Mouse (Mus musculus) 3134 (cell line): ENCODE results near the gene Zfp791.
"Not testable (repeated sequence)": the region's sequence is repeated elsewhere in the genome, so short reads cannot be mapped to it uniquely, and the experiment has no call there.

Experiments
- DNase-seq: peaks from one replicate; pipeline ENCODE4 v3.0.0-alpha.2; 2011; ENCODE audit warnings: low spot score; ENCODE audit not compliant: insufficient read length; ENCODE audit errors: extremely low read depth

Zfp791 gene

GRCm38 (mm10) chr8:85122995-85123394 lies at the start of gene Zfp791:
Gene Zfp791, minus strand, starts transcription at chr8:85123095.
- DNase-seq = no peak

DNA sequence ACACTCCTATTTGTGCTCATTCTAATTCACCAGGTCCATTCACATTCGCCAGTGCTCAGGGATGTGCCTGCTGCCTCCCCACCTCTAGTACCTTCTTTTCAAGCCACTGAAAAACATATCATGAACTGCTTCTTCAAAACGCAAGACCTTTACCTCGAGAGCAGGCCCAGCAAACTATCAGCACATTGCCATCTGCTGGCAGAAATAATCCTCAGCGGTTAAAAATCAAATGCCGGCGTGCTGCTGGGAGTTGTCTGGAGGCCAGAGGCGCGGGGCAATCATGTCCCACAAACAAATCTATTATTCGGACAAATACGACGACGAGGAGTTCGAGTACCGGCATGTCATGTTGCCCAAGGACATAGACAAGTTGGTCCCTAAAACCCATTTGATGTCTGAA lies 48.4 kb upstream of the Zfp791 start:
- DNase-seq = peak; percentile 19

DNA sequence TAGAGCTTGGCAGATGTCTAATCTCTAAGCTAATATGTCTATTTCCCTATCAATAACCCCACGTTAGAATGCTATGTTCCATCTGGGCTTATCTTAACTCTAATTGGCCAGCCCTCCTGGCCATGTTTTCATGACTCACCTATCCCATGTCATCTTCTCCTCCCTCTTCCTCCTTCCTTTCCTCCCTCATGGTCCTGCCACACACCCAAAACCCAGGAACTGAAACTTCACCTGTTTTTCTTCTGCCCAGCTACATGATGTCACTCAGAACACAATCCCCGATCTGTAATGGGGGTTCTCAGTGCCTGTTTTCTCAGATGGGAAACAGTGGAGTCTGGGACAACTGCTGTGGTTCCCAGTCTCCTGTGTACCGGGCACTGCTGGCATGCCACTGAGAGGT lies 28.7 kb upstream of the Zfp791 start, which contains the start of gene Cks1brt:
TSS of gene Cks1brt (plus strand) at position 301 of the 400 bp plus-strand sequence.
- no peak for DNase-seq

GRCm38 (mm10) chr8:85142516-85142915 lies 19.6 kb upstream of the Zfp791 start:
- no peak for DNase-seq

- DNase-seq = not testable (repeated sequence)
Measured at GRCm38 (mm10) chr8:85135690-85136089, 12.8 kb upstream of the Zfp791 start.

- peak; percentile 35 for DNase-seq
Measured at GRCm38 (mm10) chr8:85132335-85132734, 9.4 kb upstream of the Zfp791 start.

- no peak for DNase-seq
Measured at GRCm38 (mm10) chr8:85123691-85124090, 796 bp upstream of the Zfp791 start.

- DNase-seq = not testable (repeated sequence)
Measured at GRCm38 (mm10) chr8:85120251-85120650, 2.6 kb downstream of the Zfp791 start.

DNA sequence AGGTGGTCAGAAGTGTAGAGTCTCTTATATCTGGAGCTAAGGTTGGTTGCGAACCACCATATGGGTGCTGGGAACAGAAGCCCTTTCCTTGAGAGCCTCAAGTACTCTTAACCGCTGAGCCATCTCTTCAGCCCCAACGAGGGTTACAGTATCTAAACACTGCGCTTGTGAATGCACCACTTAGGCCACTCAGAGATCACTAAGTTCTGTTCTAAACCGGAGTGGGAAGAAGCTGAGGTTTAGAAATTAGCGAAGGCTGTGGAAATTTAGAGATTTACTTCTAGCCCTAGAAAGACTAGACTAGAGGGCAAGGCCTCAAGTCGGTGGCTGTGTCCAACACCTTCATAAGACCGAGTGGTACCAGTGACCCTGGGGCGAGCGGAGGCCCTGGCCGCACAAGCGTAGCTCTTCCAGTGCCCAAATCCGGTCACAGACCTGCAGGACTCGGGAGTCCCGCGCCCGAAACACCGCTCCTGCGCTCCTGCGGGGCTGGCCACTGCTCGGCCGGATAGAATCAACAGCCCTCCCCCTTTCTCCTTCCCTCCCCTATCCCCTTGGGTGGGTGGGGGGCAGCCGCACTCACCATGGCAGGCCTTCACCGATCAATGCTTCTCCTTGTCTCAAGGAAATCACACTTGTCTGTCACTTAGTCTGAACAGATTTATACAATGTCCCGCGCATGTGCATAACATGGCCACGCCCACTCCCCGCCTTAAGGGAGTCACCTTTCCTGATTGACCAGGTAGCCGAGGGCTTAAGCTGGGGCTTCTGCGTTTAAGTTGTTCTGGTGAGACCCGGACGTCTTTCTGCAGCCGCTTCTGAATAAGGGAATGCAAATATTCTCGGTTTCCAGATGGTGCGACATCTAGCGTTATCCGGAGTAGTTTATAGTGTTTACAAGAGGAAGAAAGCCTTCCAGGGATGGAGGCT lies 3.6 kb downstream of the Zfp791 start:
- no peak for DNase-seq

- no peak for DNase-seq
Measured at GRCm38 (mm10) chr8:85116984-85117383, 5.9 kb downstream of the Zfp791 start.

DNA sequence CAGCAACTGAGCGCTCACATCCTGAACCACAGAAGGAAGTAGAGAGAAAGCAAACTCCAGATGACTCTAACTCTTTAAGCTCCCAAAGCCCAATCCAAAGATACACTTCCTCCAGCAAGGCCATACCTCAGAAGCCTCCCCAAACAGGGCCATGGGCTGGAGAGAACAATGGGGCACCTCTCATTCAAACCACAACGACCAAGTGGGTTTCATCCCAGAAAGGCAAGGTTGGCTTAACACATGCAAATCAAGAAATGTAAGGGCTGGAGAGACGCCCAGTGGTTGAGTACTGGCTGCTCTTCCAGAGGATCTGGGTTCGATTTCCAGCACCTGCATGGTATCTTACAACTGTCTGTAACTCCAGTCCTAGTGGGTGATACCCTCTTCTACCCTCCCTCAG lies 7.4 kb downstream of the Zfp791 start:
- no peak for DNase-seq

DNA sequence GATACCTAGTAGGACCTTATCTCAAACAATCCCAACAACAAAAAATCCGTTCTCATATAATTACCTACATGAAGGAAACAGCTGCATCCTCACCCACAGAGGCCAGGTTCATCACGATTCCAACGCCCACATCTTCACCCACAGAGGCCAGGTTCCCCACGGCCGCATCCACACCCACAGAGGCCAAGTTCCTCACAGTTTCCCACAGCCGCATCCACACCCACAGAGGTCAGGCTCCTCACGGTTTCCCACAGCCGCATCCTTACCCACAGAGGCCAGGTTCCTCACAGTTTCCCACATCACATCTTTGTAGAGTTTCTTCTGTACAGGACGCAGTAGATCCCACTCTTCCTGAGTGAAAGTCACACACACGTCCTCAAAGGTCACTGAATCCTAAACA lies 9.7 kb downstream of the Zfp791 start:
- DNase-seq = no peak

DNA sequence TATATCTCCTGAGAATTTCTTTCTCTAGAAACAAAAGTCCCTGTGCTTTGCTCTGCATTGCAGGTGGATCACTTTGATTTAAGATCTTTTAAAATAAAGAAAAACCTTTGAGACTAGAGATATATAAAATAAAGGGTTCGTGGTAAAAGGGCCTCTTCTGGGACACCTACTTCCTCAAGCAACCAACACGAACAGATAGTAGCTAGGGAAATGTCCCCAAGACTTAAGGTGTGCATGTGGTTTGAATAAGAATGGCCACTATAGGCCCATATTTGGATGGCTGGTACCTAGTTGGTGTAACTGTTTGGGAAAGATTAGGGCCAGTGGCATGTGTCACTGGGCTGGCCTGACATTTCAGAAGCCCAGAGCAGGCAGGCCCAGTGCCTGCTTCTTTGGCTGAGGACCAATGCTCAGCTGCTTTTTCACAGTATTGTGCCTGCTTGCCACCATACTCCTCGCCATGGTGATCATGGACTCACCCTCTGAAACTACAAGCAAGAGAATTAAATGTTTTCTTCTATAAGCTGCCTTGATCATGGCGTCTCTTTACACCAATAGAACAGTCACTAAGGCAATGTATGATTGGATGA lies 22.7 kb downstream of the Zfp791 start:
- no peak for DNase-seq

DNA sequence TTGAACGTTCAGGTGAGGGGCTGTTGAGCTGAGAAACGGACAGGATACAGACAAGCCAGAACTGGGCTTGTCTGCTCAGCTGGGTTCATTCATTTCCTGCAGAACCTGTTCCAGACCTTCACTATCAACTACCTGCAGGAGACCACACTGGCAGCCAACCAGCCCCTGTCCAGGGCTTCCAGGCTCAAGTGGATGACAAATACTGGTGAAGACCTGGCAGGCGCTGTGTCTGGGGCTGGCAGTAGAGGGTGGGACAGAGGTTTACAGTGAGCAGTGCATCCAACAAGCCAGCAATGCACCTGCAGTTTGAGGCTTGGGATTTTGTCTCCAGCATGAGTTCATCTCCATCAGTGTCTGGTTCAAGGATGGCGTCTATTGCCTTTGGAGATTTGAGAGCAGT lies 26.0 kb downstream of the Zfp791 start:
- DNase-seq = no peak

- no peak for DNase-seq
Measured at GRCm38 (mm10) chr8:85096196-85096595, 26.7 kb downstream of the Zfp791 start.

DNA sequence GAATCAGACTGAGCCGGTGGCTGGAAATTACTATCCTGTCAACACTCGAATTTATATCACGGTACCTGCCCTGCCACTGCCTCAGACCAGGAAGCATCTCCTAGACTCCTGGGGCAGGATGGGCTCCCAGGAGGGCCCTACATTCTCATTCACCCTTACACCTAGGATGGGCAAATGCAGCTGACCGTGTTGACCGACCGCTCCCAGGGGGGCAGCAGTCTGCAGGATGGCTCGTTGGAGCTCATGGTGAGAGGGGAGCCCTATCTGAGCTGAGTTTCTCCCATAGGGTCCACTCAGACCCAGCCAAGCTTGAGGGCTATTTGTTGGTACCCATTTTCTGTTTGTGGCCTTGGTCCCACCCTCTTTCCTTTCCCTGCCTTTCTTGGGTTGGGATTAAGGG lies 27.3 kb downstream of the Zfp791 start:
- DNase-seq = no peak

DNA sequence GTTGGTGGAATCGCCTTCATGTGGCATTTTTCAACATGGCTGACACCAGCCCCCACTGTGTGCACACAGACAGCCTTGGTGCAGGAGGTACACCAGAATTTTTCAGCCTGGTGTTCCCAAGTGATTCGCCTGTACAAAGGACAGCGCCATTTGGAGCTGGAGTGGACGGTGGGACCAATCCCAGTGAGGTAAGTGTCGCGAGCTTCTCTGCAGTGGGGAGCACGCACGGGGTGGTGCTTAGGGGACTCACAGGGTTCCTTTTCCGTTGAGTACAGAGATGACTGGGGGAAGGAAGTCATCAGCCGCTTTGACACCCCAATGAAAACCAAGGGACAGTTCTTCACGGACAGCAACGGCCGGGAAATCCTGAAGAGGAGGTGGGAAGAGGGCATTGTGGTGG lies 27.8 kb downstream of the Zfp791 start:
- DNase-seq = no peak

- DNase-seq = no peak
Measured at GRCm38 (mm10) chr8:85091526-85092090, 31.3 kb downstream of the Zfp791 start.

- no peak for DNase-seq
Measured at GRCm38 (mm10) chr8:85090856-85091255, 32.0 kb downstream of the Zfp791 start.

GRCm38 (mm10) chr8:85088771-85089170 lies 34.1 kb downstream of the Zfp791 start:
- DNase-seq = no peak

GRCm38 (mm10) chr8:85086238-85086637 lies 36.7 kb downstream of the Zfp791 start:
- DNase-seq = no peak

- DNase-seq = no peak
Measured at GRCm38 (mm10) chr8:85084633-85085032, 38.3 kb downstream of the Zfp791 start.
